In the genomic region with DNA sequence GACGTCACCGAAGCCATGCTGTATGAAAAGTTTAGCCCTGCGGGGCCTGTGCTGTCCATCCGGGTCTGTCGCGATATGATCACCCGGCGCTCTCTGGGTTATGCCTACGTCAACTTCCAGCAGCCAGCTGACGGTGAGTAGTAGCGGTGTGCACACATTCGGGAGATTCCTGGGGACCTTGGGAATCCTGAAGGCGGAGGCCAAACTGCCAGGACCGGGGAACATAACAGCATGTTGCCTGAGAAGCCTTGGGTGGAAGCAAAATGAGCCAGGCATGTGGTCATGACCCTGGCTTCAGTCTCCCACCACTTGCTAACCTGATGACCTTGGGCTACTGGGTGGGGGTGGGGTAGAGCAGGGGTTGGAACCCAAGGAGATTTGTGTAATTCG, we compare ENCODE assay signal across 10 mouse cellular contexts. TPM values are rescaled to one million over a fixed set of nuclear protein-coding genes. Genes with fewer than 3 reads are reported as not detected.
DNase-seq lines count a peak whose midpoint lies in the region; ATAC-seq and TF ChIP-seq lines count a peak whose summit lies in the region.
"Not testable (repeated sequence)": the region's sequence is repeated elsewhere in the genome, so short reads cannot be mapped to it uniquely, and the experiment has no call there.
"Had no signal": no experiment of that assay in that cellular context is flagged by ENCODE, and none has a peak within 500 bp of the region (broad histone marks: within the 10 kb centered on the region; RNA-seq: fewer than 3 reads in every experiment).

No protein-coding gene starts in this region.

- H3K27me3 ChIP-seq in forebrain, embryonic 14.5 days (replicated peaks; ENCODE audit: control insufficient read depth, insufficient read depth, low read length); kidney, postnatal 0 days (ENCODE audit: insufficient read depth, low read length); lung, embryonic 15.5 days; neural tube, embryonic 12.5 days (replicated peaks): not testable (repeated sequence)

- H3K9me3 ChIP-seq in ES-E14 (ENCODE audit: control insufficient read depth, insufficient read depth, low read depth, low read length); forebrain, embryonic 14.5 days (replicated peaks; ENCODE audit: control insufficient read depth, low read length); kidney, postnatal 0 days (replicated peaks; ENCODE audit: low read length); lung, embryonic 15.5 days; neural tube, embryonic 12.5 days: not testable (repeated sequence)

- H3K4me2 ChIP-seq in forebrain, embryonic 14.5 days (ENCODE audit: low read length), result peak overlapping the region; percentile 79
- H3K4me2 ChIP-seq in kidney, postnatal 0 days (ENCODE audit: low read length), result peak overlapping the region; percentile 79
- H3K4me2 ChIP-seq in lung, embryonic 15.5 days, result peak overlapping the region; percentile 85
- H3K4me2 ChIP-seq in neural tube, embryonic 12.5 days (replicated peaks), result peak overlapping the region; percentile 88

- peak; percentile 27 for ATAC-seq in forebrain, embryonic 14.5 days
- ATAC-seq in kidney, postnatal 0 days (replicated peaks; ENCODE audit: low FRiP score, low read depth); lung, embryonic 15.5 days (ENCODE audit: borderline replicate concordance, extremely low read depth, low FRiP score, low TSS enrichment): not testable (repeated sequence)
- ATAC-seq in neural tube, embryonic 12.5 days (ENCODE audit: low FRiP score, low read depth), result peak; percentile 9; the same call in 1 of the 2 replicates

- TF ChIP-seq CTCF in kidney, postnatal 0 days (IDR thresholded peaks at IDR 0.05; ENCODE audit: low read depth), result not testable (repeated sequence)

- in situ Hi-C loops in ES-E14 (cut with MboI; ENCODE audit: low sequenced_read_pairs in 2 of 2, unreplicated experiment in 2 of 2), result not testable (repeated sequence)

- 1% methylated on average over 12 of the region's 15 CpGs for WGBS in forebrain, embryonic 14.5 days
- WGBS in kidney, postnatal 0 days, result under 1% methylated on average over 13 of the region's 15 CpGs
- under 1% methylated on average over 14 of the region's 15 CpGs for WGBS in lung, embryonic 15.5 days
- 1% methylated on average over 13 of the region's 15 CpGs for WGBS in neural tube, embryonic 12.5 days

- H3K9ac ChIP-seq in ES-E14 (ENCODE audit: insufficient read depth, low read depth, low read length, poor library complexity, severe bottlenecking), result peak overlapping the region; percentile 57
- H3K9ac ChIP-seq in forebrain, embryonic 14.5 days (ENCODE audit: low read length), result peak overlapping the region; percentile 59
- H3K9ac ChIP-seq in kidney, postnatal 0 days (ENCODE audit: low read depth, low read length), result peak overlapping the region; percentile 54; the same call in 1 of the 2 replicates
- H3K9ac ChIP-seq in lung, embryonic 15.5 days, result peak overlapping the region; percentile 56
- H3K9ac ChIP-seq in neural tube, embryonic 12.5 days, result peak overlapping the region; percentile 51

- peaks cover 2 to 18% of the 10 kb centered on the region in 2 experiments; a peak in 2 of 4 replicates for H3K4me1 ChIP-seq in ES-E14 (ENCODE audit: control insufficient read depth in 2 of 2, insufficient read depth in 2 of 2, low read length in 2 of 2, poor library complexity in 1 of 2)
- peaks cover 18% of the 10 kb centered on the region for H3K4me1 ChIP-seq in forebrain, embryonic 14.5 days (ENCODE audit: control insufficient read depth, insufficient read depth, low read length)
- peaks cover 17% of the 10 kb centered on the region for H3K4me1 ChIP-seq in kidney, postnatal 0 days (replicated peaks; ENCODE audit: insufficient read depth, low read length)
- peaks cover 24% of the 10 kb centered on the region for H3K4me1 ChIP-seq in lung, embryonic 15.5 days
- H3K4me1 ChIP-seq in neural tube, embryonic 12.5 days, result peaks cover 25% of the 10 kb centered on the region

- not testable (repeated sequence) for DNase-seq in ES-E14 (ENCODE audit: low read depth, low spot score)
- DNase-seq in cerebellum, adult 11 months, result peak; percentile 12
- peak; percentile 4 for DNase-seq in forebrain, embryonic 14.5 days (ENCODE audit: low spot score)
- DNase-seq in heart, postnatal 10 days, result peak; percentile 56 to 66
- peak; percentile 28 for DNase-seq in kidney, postnatal 0 days (ENCODE audit: low spot score)
- peak; percentile 20 for DNase-seq in thymus, postnatal 4 days

- not testable (repeated sequence) for H3K27ac ChIP-seq in ES-E14 (ENCODE audit: insufficient read depth, low read depth, low read length, poor library complexity, severe bottlenecking); forebrain, embryonic 14.5 days (ENCODE audit: low read depth, low read length); neural tube, embryonic 12.5 days
- H3K27ac ChIP-seq in kidney, postnatal 0 days, result peak overlapping the region; percentile 31; the same call in 1 of the 2 replicates
- H3K27ac ChIP-seq in lung, embryonic 15.5 days, result peak overlapping the region; percentile 24; the same call in 1 of the 2 replicates

- peak overlapping the region; percentile 69 to 71 for H3K4me3 ChIP-seq in ES-E14 (ENCODE audit: insufficient read depth in 1 of 2, low read depth in 1 of 2, low read length in 2 of 2, poor library complexity in 1 of 2, severe bottlenecking in 1 of 2)
- H3K4me3 ChIP-seq in forebrain, embryonic 14.5 days (ENCODE audit: low read depth, low read length), result peak overlapping the region; percentile 44
- H3K4me3 ChIP-seq in kidney, postnatal 0 days (replicated peaks; ENCODE audit: low read depth, low read length), result peak overlapping the region; percentile 50
- peak overlapping the region; percentile 54 for H3K4me3 ChIP-seq in lung, embryonic 15.5 days
- H3K4me3 ChIP-seq in neural tube, embryonic 12.5 days, result peak overlapping the region; percentile 57

- peaks cover 47% of the 10 kb centered on the region for H3K36me3 ChIP-seq in ES-E14 (ENCODE audit: control insufficient read depth, insufficient read depth, low read length, poor library complexity, severe bottlenecking)
- H3K36me3 ChIP-seq in forebrain, embryonic 14.5 days (ENCODE audit: control insufficient read depth, insufficient read depth, low read length), result peaks cover 22% of the 10 kb centered on the region
- 0 out of 2 replicates have a peak, but pooled peaks cover 12% of the 10 kb centered on the region for H3K36me3 ChIP-seq in kidney, postnatal 0 days (ENCODE audit: insufficient read depth, low read length)
- H3K36me3 ChIP-seq in lung, embryonic 15.5 days, result peaks cover 21% of the 10 kb centered on the region
- H3K36me3 ChIP-seq in neural tube, embryonic 12.5 days, result peaks cover 24% of the 10 kb centered on the region

- intact Hi-C loops in heart, postnatal 10 days (cut with DNase I), result not testable (repeated sequence)

RNA-seq across cellular contexts. Expression of gene Pabpc4, which starts 21.5 kb away (rescaled TPM):
- 197 and 246 TPM in 2 replicates for total RNA-seq in ES-E14 (2012; rRNA removed)
- 35.6 and 36.3 TPM in 2 replicates for polyA plus RNA-seq in forebrain, embryonic 14.5 days (2014; fragmentation: Nextera tagmentation; extraction: Ambion mirVana)
- total RNA-seq in heart, postnatal 10 days (2021), result 100 to 1,000 TPM; 259 to 282 TPM
- 28.2 and 29.7 TPM in 2 replicates for polyA plus RNA-seq in kidney, postnatal 0 days (2015; fragmentation: Nextera tagmentation; extraction: Ambion mirVana)
- polyA plus RNA-seq in lung, embryonic 15.5 days (2015; fragmentation: Nextera tagmentation; extraction: Ambion mirVana), result 32.8 and 37.2 TPM in 2 replicates
- 27.5 and 28.1 TPM in 2 replicates for polyA plus RNA-seq in neural tube, embryonic 12.5 days (2016; fragmentation: Nextera tagmentation; extraction: Ambion mirVana)

RNA-seq across cellular contexts. Expression of gene Oxct2a, which starts 39.8 kb away (rescaled TPM):
- total RNA-seq in ES-E14 (2012; rRNA removed), result 3.1 and 3.6 TPM in 2 replicates
- polyA plus RNA-seq in forebrain, embryonic 14.5 days (2014; fragmentation: Nextera tagmentation; extraction: Ambion mirVana), result not detected in 2 replicates
- not detected for total RNA-seq in heart, postnatal 10 days (2021)
- polyA plus RNA-seq in kidney, postnatal 0 days (2015; fragmentation: Nextera tagmentation; extraction: Ambion mirVana), result not detected in 2 replicates
- polyA plus RNA-seq in lung, embryonic 15.5 days (2015; fragmentation: Nextera tagmentation; extraction: Ambion mirVana), result not detected in 2 replicates
- polyA plus RNA-seq in neural tube, embryonic 12.5 days (2016; fragmentation: Nextera tagmentation; extraction: Ambion mirVana), result not detected in 2 replicates
- total RNA-seq: adrenal gland, postnatal 4 days; left cerebral cortex, postnatal 25 days had no signal

RNA-seq across cellular contexts. Expression of gene Heyl, which starts 50.3 kb away (rescaled TPM):
- total RNA-seq in ES-E14 (2012; rRNA removed), result not detected in 2 replicates
- 5.4 and 6.7 TPM in 2 replicates for polyA plus RNA-seq in forebrain, embryonic 14.5 days (2014; fragmentation: Nextera tagmentation; extraction: Ambion mirVana)
- total RNA-seq in heart, postnatal 10 days (2021), result 10 to 100 TPM; 31.6 to 34.3 TPM
- polyA plus RNA-seq in kidney, postnatal 0 days (2015; fragmentation: Nextera tagmentation; extraction: Ambion mirVana), result 28.7 and 31.6 TPM in 2 replicates
- 30.0 TPM in 2 replicates for polyA plus RNA-seq in lung, embryonic 15.5 days (2015; fragmentation: Nextera tagmentation; extraction: Ambion mirVana)
- 20.1 and 24.6 TPM in 2 replicates for polyA plus RNA-seq in neural tube, embryonic 12.5 days (2016; fragmentation: Nextera tagmentation; extraction: Ambion mirVana)

RNA-seq across cellular contexts. Expression of gene Bmp8a, which starts 59.4 kb away (rescaled TPM):
- 5.0 and 7.1 TPM in 2 replicates for total RNA-seq in ES-E14 (2012; rRNA removed)
- 0.09 TPM in 1 of 2 replicates, not detected in the other for polyA plus RNA-seq in forebrain, embryonic 14.5 days (2014; fragmentation: Nextera tagmentation; extraction: Ambion mirVana)
- under 1 TPM in 1 of 2 experiments, not detected in 1; 0.17 TPM for total RNA-seq in heart, postnatal 10 days (2021)
- polyA plus RNA-seq in kidney, postnatal 0 days (2015; fragmentation: Nextera tagmentation; extraction: Ambion mirVana), result 0.32 and 0.41 TPM in 2 replicates
- 0.33 and 0.46 TPM in 2 replicates for polyA plus RNA-seq in lung, embryonic 15.5 days (2015; fragmentation: Nextera tagmentation; extraction: Ambion mirVana)
- 0.41 and 0.45 TPM in 2 replicates for polyA plus RNA-seq in neural tube, embryonic 12.5 days (2016; fragmentation: Nextera tagmentation; extraction: Ambion mirVana)
- total RNA-seq: adrenal gland, postnatal 4 days had no signal
